Mouse (Mus musculus) ES-Bruce4 (cell line): ENCODE measurements at regions not wholly inside any gene's neighbourhood (a gene's known extent, or its start where the extent isn't known, plus 50 kb on each side); places are given as distances from the start of the nearest gene placed in this dataset.

Experiments
- H3K27ac ChIP-seq: 2 replicates; pipeline ENCODE4 v1.5.1; 2012; ENCODE audit warnings: low read length, inconsistent platforms; ENCODE audit not compliant: insufficient read depth
- H3K27me3 ChIP-seq: 2 replicates; pipeline ENCODE4 v1.6.1; 2012; ENCODE audit warnings: mild to moderate bottlenecking, low read length, inconsistent platforms; ENCODE audit not compliant: control insufficient read depth, poor library complexity, insufficient read depth, severe bottlenecking
- H3K36me3 ChIP-seq: 2 replicates; pipeline ENCODE4 v1.6.1; 2012; ENCODE audit warnings: inconsistent platforms, mild to moderate bottlenecking, low read length, moderate library complexity; ENCODE audit not compliant: control insufficient read depth, poor library complexity, insufficient read depth, severe bottlenecking
- H3K4me1 ChIP-seq: one replicate; pipeline ENCODE4 v1.8.1; 2011; ENCODE audit warnings: low read length; ENCODE audit not compliant: control insufficient read depth, insufficient read depth
- H3K4me3 ChIP-seq: 2 replicates; pipeline ENCODE4 v1.5.1; 2011; ENCODE audit warnings: low read depth, mild to moderate bottlenecking, low read length
- H3K9ac ChIP-seq: 2 replicates; pipeline ENCODE4 v1.6.1; 2012; ENCODE audit warnings: low read depth, mild to moderate bottlenecking, inconsistent platforms; ENCODE audit not compliant: poor library complexity, severe bottlenecking
- H3K9me3 ChIP-seq: replicated peaks from 2 replicates; pipeline ENCODE4 v1.6.1; 2012; ENCODE audit warnings: mild to moderate bottlenecking, low read length, inconsistent platforms; ENCODE audit not compliant: control insufficient read depth, poor library complexity, insufficient read depth, severe bottlenecking
- CTCF ChIP-seq: IDR thresholded peaks from one replicate; pipeline ENCODE4 v1.8.1; 2011; ENCODE audit warnings: low read depth, low read length
- EP300 ChIP-seq: IDR thresholded peaks from 2 replicates; pipeline ENCODE4 v1.6.1; 2011; ENCODE audit warnings: low read depth, low read length; ENCODE audit not compliant: insufficient read depth
- POLR2A ChIP-seq: IDR thresholded peaks from one replicate; pipeline ENCODE4 v1.8.1; 2011; ENCODE audit warnings: low read length; ENCODE audit not compliant: insufficient read depth

GRCm38 (mm10) chr1:16821186-16821585 is 728.1 kb upstream of the 4930444P10Rik start:
- Histone ChIP-seq H3K4me1 (no peaks in the 10 kb centered on the region), H3K36me3 (no peaks in the 10 kb centered on the region), H3K9me3 (peaks cover 12% of the 10 kb centered on the region), H3K4me3 (no peak overlapping the region), H3K27ac (no peak overlapping the region), H3K27me3 (no peaks in the 10 kb centered on the region), H3K9ac (no peak overlapping the region)
- TF ChIP-seq EP300 (no peak), POLR2A (no peak), CTCF (no peak)

DNA sequence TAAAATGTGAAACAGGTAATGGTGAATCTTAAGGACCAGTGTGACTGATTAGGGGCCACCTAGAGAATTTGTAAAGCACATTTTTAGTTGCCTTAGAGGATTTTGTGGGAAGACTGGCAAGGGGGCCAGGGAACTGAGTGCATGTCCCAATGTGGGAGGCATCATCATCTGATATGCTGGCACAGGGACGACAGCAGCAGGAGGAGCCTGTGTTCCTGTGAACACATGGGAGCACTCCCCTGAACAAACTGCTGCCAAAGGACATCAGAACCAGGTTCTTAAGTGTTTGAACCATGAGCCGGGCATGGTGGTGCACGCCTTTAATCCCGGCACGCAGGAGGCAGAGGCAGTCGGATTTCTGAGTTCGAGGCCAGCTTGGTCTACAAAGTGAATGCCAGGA is 723.4 kb upstream of the 4930444P10Rik start:
- H3K27me3 ChIP-seq, result no peaks in the 10 kb centered on the region
- no peak overlapping the region for H3K27ac ChIP-seq
- H3K4me3 ChIP-seq, result no peak overlapping the region
- no peak overlapping the region for H3K9ac ChIP-seq
- TF ChIP-seq EP300 (no peak), CTCF (no peak), POLR2A (no peak)
- no peaks in the 10 kb centered on the region; the same call in 1 of the 2 replicates for H3K9me3 ChIP-seq
- H3K4me1 ChIP-seq, result no peaks in the 10 kb centered on the region
- H3K36me3 ChIP-seq, result no peaks in the 10 kb centered on the region

- H3K9ac ChIP-seq, result no peak overlapping the region
- H3K4me1 ChIP-seq, result no peaks in the 10 kb centered on the region
Measured at GRCm38 (mm10) chr1:16815731-16816130, 722.6 kb upstream of the 4930444P10Rik start.

DNA sequence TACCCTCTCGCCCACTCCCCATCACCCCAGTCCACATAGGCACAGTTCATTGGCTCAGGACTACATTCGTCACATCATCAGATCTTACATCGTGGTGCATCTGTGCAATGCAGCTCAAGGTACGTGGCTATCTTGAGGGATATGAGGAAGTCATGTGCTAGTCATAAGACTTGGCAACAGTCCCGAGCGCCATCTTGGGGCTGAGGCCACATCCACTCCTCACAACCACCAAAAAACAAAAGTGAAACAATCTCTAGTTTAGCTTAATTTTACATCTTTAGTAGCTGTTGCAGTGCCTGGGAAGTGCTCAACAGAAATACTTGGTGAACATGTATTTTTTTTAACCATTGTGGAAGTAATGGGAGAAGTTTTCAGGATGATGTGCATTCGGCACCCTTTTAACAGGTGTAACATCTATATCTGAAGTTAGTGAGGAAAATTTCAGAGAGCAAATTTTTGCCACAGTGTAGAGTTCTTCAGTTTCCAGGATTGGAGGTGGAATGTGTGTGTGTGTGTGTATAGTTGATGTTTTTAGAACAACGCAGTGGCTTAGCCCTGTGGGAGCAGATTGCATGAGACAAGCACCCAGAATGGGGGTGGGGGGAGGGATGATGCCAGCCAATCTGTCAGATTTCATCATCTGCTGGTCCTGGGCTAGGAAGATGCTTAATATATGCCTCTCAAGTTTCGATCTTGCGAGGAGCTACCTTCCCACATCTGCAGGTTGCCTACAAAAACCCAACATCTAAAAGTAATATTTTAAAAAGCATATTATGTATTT is 716.4 kb upstream of the 4930444P10Rik start:
- no peak overlapping the region for H3K4me3 ChIP-seq
- H3K9me3 ChIP-seq, result no peaks in the 10 kb centered on the region
- no peak overlapping the region for H3K9ac ChIP-seq
- H3K4me1 ChIP-seq, result no peaks in the 10 kb centered on the region
- no peak overlapping the region for H3K27ac ChIP-seq
- H3K27me3 ChIP-seq, result no peaks in the 10 kb centered on the region
- no peak for TF ChIP-seq POLR2A
- no peaks in the 10 kb centered on the region for H3K36me3 ChIP-seq

More at GRCm38 (mm10) chr1:16815731-16816130, 722.6 kb upstream of the 4930444P10Rik start:
- H3K9me3 ChIP-seq, result no peaks in the 10 kb centered on the region; the same call in 1 of the 2 replicates
- no peak overlapping the region for H3K4me3 ChIP-seq
- H3K27me3 ChIP-seq, result no peaks in the 10 kb centered on the region
- H3K27ac ChIP-seq, result no peak overlapping the region
- TF ChIP-seq EP300, result no peak
- TF ChIP-seq POLR2A, result no peak
- no peak for TF ChIP-seq CTCF
- no peaks in the 10 kb centered on the region for H3K36me3 ChIP-seq

DNA sequence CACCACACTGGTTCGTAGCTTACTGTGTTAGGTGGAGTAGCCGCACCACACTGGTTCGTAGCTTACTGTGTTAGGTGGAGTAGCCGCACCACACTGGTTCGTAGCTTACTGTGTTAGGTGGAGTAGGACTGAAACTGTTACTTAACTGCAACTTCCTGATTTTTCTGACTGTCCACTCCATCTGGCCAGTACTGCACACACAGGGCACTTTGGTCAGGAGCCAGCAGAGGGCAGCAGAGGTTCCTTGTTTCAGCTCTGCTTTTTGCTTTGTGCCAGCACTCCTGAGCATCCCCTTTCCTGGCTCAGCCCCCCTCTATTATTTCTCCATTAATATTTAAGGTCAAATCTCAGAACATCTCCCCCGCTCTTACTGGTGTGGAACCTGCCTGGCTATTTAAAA is 705.2 kb upstream of the 4930444P10Rik start:
- TF ChIP-seq EP300 (no peak), CTCF (peak; percentile 84)
- H3K4me1 ChIP-seq, result no peaks in the 10 kb centered on the region
- H3K9ac ChIP-seq, result no peak overlapping the region
- H3K36me3 ChIP-seq, result no peaks in the 10 kb centered on the region
- no peaks in the 10 kb centered on the region for H3K27me3 ChIP-seq
- H3K27ac ChIP-seq, result no peak overlapping the region
- no peaks in the 10 kb centered on the region for H3K9me3 ChIP-seq
- no peak overlapping the region for H3K4me3 ChIP-seq

- TF ChIP-seq CTCF (no peak), EP300 (no peak), POLR2A (no peak)
- H3K27ac ChIP-seq, result no peak overlapping the region
- H3K27me3 ChIP-seq, result no peaks in the 10 kb centered on the region
- H3K9me3 ChIP-seq, result no peaks in the 10 kb centered on the region
- no peaks in the 10 kb centered on the region for H3K36me3 ChIP-seq
- H3K4me1 ChIP-seq, result no peaks in the 10 kb centered on the region
- H3K9ac ChIP-seq, result no peak overlapping the region
- no peak overlapping the region for H3K4me3 ChIP-seq
Measured at GRCm38 (mm10) chr1:16796449-16796848, 703.3 kb upstream of the 4930444P10Rik start.
